ENCODE assay signal across 21 mouse cellular contexts in genomic region chr5:142150756-142151155, GRCm38 (mm10).
DNase-seq lines count a peak whose midpoint lies in the region; ATAC-seq and TF ChIP-seq lines count a peak whose summit lies in the region.
"Had no signal": no experiment of that assay in that cellular context is flagged by ENCODE, and none has a peak within 500 bp of the region (broad histone marks: within the 10 kb centered on the region; RNA-seq: fewer than 3 reads in every experiment).

No protein-coding gene starts in this region.

- WGBS in kidney, adult 2 months: 96% methylated on average over 4 of the region's 4 CpGs
- 98% methylated on average over 4 of the region's 4 CpGs for WGBS in kidney, embryonic 14.5 days
- 96% methylated on average over 4 of the region's 4 CpGs for WGBS in midbrain, embryonic 11.5 days
- 97% methylated on average over 4 of the region's 4 CpGs for WGBS in midbrain, embryonic 15.5 days
- 96% methylated on average over 4 of the region's 4 CpGs for WGBS in stomach, postnatal 0 days

- in situ Hi-C loops in ES-E14 (cut with MboI; ENCODE audit: low sequenced_read_pairs in 2 of 2, unreplicated experiment in 2 of 2): no loop called here

- no peak for TF ChIP-seq POLR2A in kidney, adult 2 months (IDR thresholded peaks at IDR 0.05; ENCODE audit: low read depth, low read length)

- no peak overlapping the region for H3K4me2 ChIP-seq in kidney, embryonic 14.5 days (replicated peaks; ENCODE audit: low read depth, low read length)
- H3K4me2 ChIP-seq in midbrain, embryonic 11.5 days: no peak overlapping the region
- H3K4me2 ChIP-seq in midbrain, embryonic 15.5 days: no peak overlapping the region
- H3K4me2 ChIP-seq in stomach, postnatal 0 days (replicated peaks; ENCODE audit: low read depth): no peak overlapping the region
- H3K4me2 ChIP-seq: heart, embryonic 13.5 days; liver, embryonic 13.5 days had no signal

- H3K4me3 ChIP-seq in kidney, adult 2 months (ENCODE audit: insufficient read depth, low read depth, low read length): no peak overlapping the region
- no peak overlapping the region for H3K4me3 ChIP-seq in kidney, embryonic 14.5 days (ENCODE audit: low read length)
- H3K4me3 ChIP-seq in midbrain, embryonic 11.5 days (ENCODE audit: low read depth, low read length): no peak overlapping the region
- H3K4me3 ChIP-seq in midbrain, embryonic 15.5 days: no peak overlapping the region
- H3K4me3 ChIP-seq in ES-E14 (ENCODE audit: insufficient read depth in 1 of 2, low read depth in 1 of 2, low read length in 2 of 2, poor library complexity in 1 of 2, severe bottlenecking in 1 of 2): no peak overlapping the region
- no peak overlapping the region for H3K4me3 ChIP-seq in stomach, postnatal 0 days (ENCODE audit: low read depth, low read length)
- H3K4me3 ChIP-seq: heart, embryonic 13.5 days; liver, embryonic 13.5 days; megakaryocyte, embryonic 14.5 days had no signal

- no peak overlapping the region for H3K27ac ChIP-seq in kidney, adult 2 months (ENCODE audit: insufficient read depth, low read depth, low read length)
- no peak overlapping the region for H3K27ac ChIP-seq in kidney, embryonic 14.5 days (ENCODE audit: low read depth, low read length)
- H3K27ac ChIP-seq in midbrain, embryonic 11.5 days (ENCODE audit: low read depth, low read length): no peak overlapping the region
- H3K27ac ChIP-seq in midbrain, embryonic 15.5 days: no peak overlapping the region
- H3K27ac ChIP-seq in ES-E14 (ENCODE audit: insufficient read depth, low read depth, low read length, poor library complexity, severe bottlenecking): no peak overlapping the region
- H3K27ac ChIP-seq in stomach, postnatal 0 days (replicated peaks): no peak overlapping the region
- H3K27ac ChIP-seq: heart, embryonic 13.5 days; liver, embryonic 13.5 days had no signal

- H3K9ac ChIP-seq in kidney, embryonic 14.5 days (ENCODE audit: low read depth, low read length): no peak overlapping the region
- H3K9ac ChIP-seq in midbrain, embryonic 11.5 days (ENCODE audit: low read length): no peak overlapping the region
- H3K9ac ChIP-seq in midbrain, embryonic 15.5 days: no peak overlapping the region
- H3K9ac ChIP-seq in ES-E14 (ENCODE audit: insufficient read depth, low read depth, low read length, poor library complexity, severe bottlenecking): no peak overlapping the region
- H3K9ac ChIP-seq in stomach, postnatal 0 days (ENCODE audit: low read length): no peak overlapping the region
- H3K9ac ChIP-seq: heart, embryonic 13.5 days; liver, embryonic 13.5 days had no signal

- no peaks in the 10 kb centered on the region for H3K4me1 ChIP-seq in kidney, adult 2 months (ENCODE audit: control insufficient read depth, insufficient read depth, low read length)
- H3K4me1 ChIP-seq in kidney, embryonic 14.5 days (ENCODE audit: control insufficient read depth, insufficient read depth, low read length): no peaks in the 10 kb centered on the region
- H3K4me1 ChIP-seq in midbrain, embryonic 11.5 days (ENCODE audit: control insufficient read depth, insufficient read depth, low read length): no peaks in the 10 kb centered on the region
- no peaks in the 10 kb centered on the region for H3K4me1 ChIP-seq in midbrain, embryonic 15.5 days
- no peaks in the 10 kb centered on the region for H3K4me1 ChIP-seq in ES-E14 (ENCODE audit: control insufficient read depth in 2 of 2, insufficient read depth in 2 of 2, low read length in 2 of 2, poor library complexity in 1 of 2)
- H3K4me1 ChIP-seq in stomach, postnatal 0 days (replicated peaks; ENCODE audit: control insufficient read depth, insufficient read depth): no peaks in the 10 kb centered on the region
- H3K4me1 ChIP-seq: heart, embryonic 13.5 days; liver, embryonic 13.5 days; megakaryocyte, embryonic 14.5 days had no signal

- ATAC-seq in kidney, embryonic 14.5 days (ENCODE audit: low FRiP score, low TSS enrichment): no peak
- no peak for ATAC-seq in midbrain, embryonic 11.5 days (ENCODE audit: low FRiP score)
- no peak for ATAC-seq in midbrain, embryonic 15.5 days (replicated peaks)
- ATAC-seq in stomach, postnatal 0 days (ENCODE audit: low FRiP score, low TSS enrichment): no peak
- ATAC-seq: hindbrain, embryonic 16.5 days had no signal

- TF ChIP-seq EP300 in stomach, postnatal 0 days (optimal IDR thresholded peaks at IDR 0.05): no peak

- no peaks in the 10 kb centered on the region for H3K36me3 ChIP-seq in kidney, adult 2 months (ENCODE audit: control insufficient read depth, insufficient read depth, low read length)
- no peaks in the 10 kb centered on the region for H3K36me3 ChIP-seq in kidney, embryonic 14.5 days (ENCODE audit: control insufficient read depth, insufficient read depth, low read length)
- H3K36me3 ChIP-seq in midbrain, embryonic 11.5 days (ENCODE audit: control insufficient read depth, insufficient read depth, low read length): no peaks in the 10 kb centered on the region
- H3K36me3 ChIP-seq in midbrain, embryonic 15.5 days (replicated peaks): no peaks in the 10 kb centered on the region
- no peaks in the 10 kb centered on the region for H3K36me3 ChIP-seq in ES-E14 (ENCODE audit: control insufficient read depth, insufficient read depth, low read length, poor library complexity, severe bottlenecking)
- no peaks in the 10 kb centered on the region for H3K36me3 ChIP-seq in stomach, postnatal 0 days (ENCODE audit: control insufficient read depth, insufficient read depth, low read length)
- H3K36me3 ChIP-seq: G1E; liver, embryonic 13.5 days had no signal

- TF ChIP-seq CTCF in kidney, adult 2 months (conservative IDR thresholded peaks at IDR 0.05; ENCODE audit: insufficient read depth, insufficient read length, low read depth, low read length): 0 out of 2 replicates have a peak, but pooled peaks have one; percentile 11
- TF ChIP-seq CTCF in stomach, postnatal 0 days (IDR thresholded peaks at IDR 0.05; ENCODE audit: low read depth): peak; percentile 37

- H3K9me3 ChIP-seq in kidney, embryonic 14.5 days (ENCODE audit: control insufficient read depth, low read length): peaks cover 10% of the 10 kb centered on the region; the same call in 1 of the 2 replicates
- H3K9me3 ChIP-seq in midbrain, embryonic 11.5 days (ENCODE audit: control insufficient read depth, low read length): no peaks in the 10 kb centered on the region; the same call in 1 of the 2 replicates
- H3K9me3 ChIP-seq in midbrain, embryonic 15.5 days: no peaks in the 10 kb centered on the region
- H3K9me3 ChIP-seq in ES-E14 (ENCODE audit: control insufficient read depth, insufficient read depth, low read depth, low read length): no peaks in the 10 kb centered on the region
- no peaks in the 10 kb centered on the region for H3K9me3 ChIP-seq in stomach, postnatal 0 days (ENCODE audit: control insufficient read depth, low read length)

- H3K27me3 ChIP-seq in kidney, adult 2 months (replicated peaks; ENCODE audit: control insufficient read depth, insufficient read depth, low read length): no peaks in the 10 kb centered on the region
- H3K27me3 ChIP-seq in kidney, embryonic 14.5 days (ENCODE audit: control insufficient read depth, insufficient read depth, low read length): no peaks in the 10 kb centered on the region
- no peaks in the 10 kb centered on the region for H3K27me3 ChIP-seq in midbrain, embryonic 11.5 days (ENCODE audit: control insufficient read depth, insufficient read depth, low read length)
- H3K27me3 ChIP-seq in midbrain, embryonic 15.5 days (replicated peaks): no peaks in the 10 kb centered on the region
- H3K27me3 ChIP-seq in stomach, postnatal 0 days (ENCODE audit: control insufficient read depth, insufficient read depth, low read length): no peaks in the 10 kb centered on the region
- H3K27me3 ChIP-seq: heart, embryonic 13.5 days; liver, embryonic 13.5 days; megakaryocyte, embryonic 14.5 days had no signal

- no peak for DNase-seq in kidney, adult 2 months
- peak; percentile 77 for DNase-seq in midbrain, embryonic 11.5 days (ENCODE audit: low spot score, missing footprints)
- DNase-seq in ES-E14 (ENCODE audit: low read depth, low spot score): no peak
- no peak for DNase-seq in stomach, postnatal 0 days (ENCODE audit: low spot score)
- no peak for DNase-seq in neural tube, embryonic 10.5 days (ENCODE audit: extremely low spot score, low spot score)
- DNase-seq: adrenal gland, adult 2 months; cerebellum, adult 8-10 months; heart, adult 11 months; heart, postnatal 36 days; kidney, adult 8-10 months; kidney, postnatal 4 days; liver, embryonic 13.5 days; retina, postnatal 1 day; right cerebral cortex, postnatal 4 days; thymus, postnatal 36 days had no signal

TF ChIP-seq in ES-E14, 5 proteins besides CTCF, POLR2A, EP300 and RAD21:
- no peak for TF ChIP-seq ZNF384 (IDR thresholded peaks at IDR 0.05; ENCODE audit: low read depth, low read length)
- peak; percentile 26; the same call in 1 of the 2 replicates for TF ChIP-seq ZC3H11A (IDR thresholded peaks at IDR 0.05; ENCODE audit: borderline replicate concordance, low read depth, low read length)
